Mouse (Mus musculus) liver, embryonic 15.5 days (tissue): ENCODE measurements at regions not wholly inside any gene's neighbourhood (a gene's known extent, or its start where the extent isn't known, plus 50 kb on each side); places are given as distances from the start of the nearest gene placed in this dataset.

Experiments
- ATAC-seq: fragments of 200-750 bp; cut with Nextera tagmentation; 2 replicates; pipeline ENCODE4 v1.8.0; 2017; ENCODE audit warnings: moderate number of reproducible peaks, mild to moderate bottlenecking, moderate library complexity; ENCODE audit not compliant: insufficient read depth
- H3K27ac ChIP-seq: fragments of 300-500 bp; sonication (generic); replicated peaks from 2 replicates; pipeline ENCODE4 v1.5.1; 2015; ENCODE audit warnings: mild to moderate bottlenecking, inconsistent platforms
- H3K27me3 ChIP-seq: fragments of 300-500 bp; sonication (generic); 2 replicates; pipeline ENCODE4 v1.6.1; 2015; ENCODE audit warnings: mild to moderate bottlenecking, inconsistent platforms
- H3K36me3 ChIP-seq: fragments of 300-500 bp; sonication (generic); replicated peaks from 2 replicates; pipeline ENCODE4 v1.6.1; 2015; ENCODE audit warnings: moderate library complexity, mild to moderate bottlenecking, inconsistent platforms
- H3K4me1 ChIP-seq: fragments of 300-500 bp; sonication (generic); replicated peaks from 2 replicates; pipeline ENCODE4 v1.6.1; 2015; ENCODE audit warnings: inconsistent platforms
- H3K4me2 ChIP-seq: fragments of 300-500 bp; sonication (generic); 2 replicates; pipeline ENCODE4 v1.6.1; 2015; ENCODE audit warnings: moderate library complexity, mild to moderate bottlenecking, inconsistent platforms
- H3K4me3 ChIP-seq: fragments of 300-500 bp; sonication (generic); replicated peaks from 2 replicates; pipeline ENCODE4 v1.5.1; 2015; ENCODE audit warnings: mild to moderate bottlenecking, inconsistent platforms
- H3K9ac ChIP-seq: fragments of 300-500 bp; sonication (generic); 2 replicates; pipeline ENCODE4 v1.6.1; 2015; ENCODE audit warnings: moderate library complexity, mild to moderate bottlenecking, inconsistent platforms
- H3K9me3 ChIP-seq: fragments of 300-500 bp; sonication (generic); replicated peaks from 2 replicates; pipeline ENCODE4 v1.6.1; 2016; ENCODE audit warnings: inconsistent platforms
- WGBS: fragments of 180-500 bp; shearing (Covaris S2); methylation state at CpG from one replicate; pipeline ENCODE4 v1.1.7; 2015; ENCODE audit warnings: mixed read lengths; ENCODE audit not compliant: insufficient replicate concordance; 5-methylcytosine and 5-hydroxymethylcytosine counted together

GRCm38 (mm10) chr1:75937331-75937730 lies 391.3 kb downstream of the Slc4a3 start:
- no peak overlapping the region for H3K9ac ChIP-seq
- H3K36me3 ChIP-seq: no peaks in the 10 kb centered on the region
- H3K4me3 ChIP-seq: no peak overlapping the region
- H3K27me3 ChIP-seq: no peaks in the 10 kb centered on the region
- no peaks in the 10 kb centered on the region for H3K9me3 ChIP-seq
- WGBS: 70% methylated on average over 5 of the region's 5 CpGs
- no peak for ATAC-seq
- H3K4me2 ChIP-seq: no peak overlapping the region
- no peak overlapping the region for H3K27ac ChIP-seq
- H3K4me1 ChIP-seq: no peaks in the 10 kb centered on the region

GRCm38 (mm10) chr1:75946290-75946839 lies 400.3 kb downstream of the Slc4a3 start:
- Histone ChIP-seq H3K9me3 (no peaks in the 10 kb centered on the region), H3K27ac (no peak overlapping the region), H3K4me2 (no peak overlapping the region), H3K4me3 (no peak overlapping the region), H3K9ac (no peak overlapping the region), H3K36me3 (no peaks in the 10 kb centered on the region), H3K27me3 (no peaks in the 10 kb centered on the region), H3K4me1 (no peaks in the 10 kb centered on the region)
- 65% methylated on average over 5 of the region's 5 CpGs for WGBS
- ATAC-seq: no peak

GRCm38 (mm10) chr1:75978203-75978986 lies 432.3 kb downstream of the Slc4a3 start:
- 56% methylated on average over 9 of the region's 9 CpGs for WGBS
- H3K4me3 ChIP-seq: no peak overlapping the region
- no peak overlapping the region for H3K9ac ChIP-seq
- no peaks in the 10 kb centered on the region for H3K4me1 ChIP-seq
- no peak overlapping the region for H3K4me2 ChIP-seq
- no peak for ATAC-seq
- H3K27me3 ChIP-seq: no peaks in the 10 kb centered on the region
- H3K36me3 ChIP-seq: no peaks in the 10 kb centered on the region
- no peak overlapping the region for H3K27ac ChIP-seq
- no peaks in the 10 kb centered on the region for H3K9me3 ChIP-seq

- H3K4me2 ChIP-seq: no peak overlapping the region
- no peak for ATAC-seq
- H3K9ac ChIP-seq: no peak overlapping the region
- H3K9me3 ChIP-seq: no peaks in the 10 kb centered on the region
- 61% methylated on average over 8 of the region's 8 CpGs for WGBS
- no peak overlapping the region for H3K27ac ChIP-seq
- no peaks in the 10 kb centered on the region for H3K27me3 ChIP-seq
- no peak overlapping the region for H3K4me3 ChIP-seq
- H3K36me3 ChIP-seq: no peaks in the 10 kb centered on the region
- no peaks in the 10 kb centered on the region for H3K4me1 ChIP-seq
Measured at GRCm38 (mm10) chr1:75983057-75983456, 437.0 kb downstream of the Slc4a3 start.

- H3K27ac ChIP-seq: no peak overlapping the region
- 59% methylated on average over 3 of the region's 3 CpGs for WGBS
- H3K9me3 ChIP-seq: no peaks in the 10 kb centered on the region
- no peak overlapping the region for H3K4me2 ChIP-seq
- H3K36me3 ChIP-seq: no peaks in the 10 kb centered on the region
- no peaks in the 10 kb centered on the region for H3K27me3 ChIP-seq
- ATAC-seq: no peak
- no peaks in the 10 kb centered on the region for H3K4me1 ChIP-seq
- H3K4me3 ChIP-seq: no peak overlapping the region
- H3K9ac ChIP-seq: no peak overlapping the region
Measured at GRCm38 (mm10) chr1:75983487-75983886, 437.4 kb downstream of the Slc4a3 start.

- ATAC-seq: no peak
- Histone ChIP-seq H3K36me3 (no peaks in the 10 kb centered on the region), H3K9me3 (no peaks in the 10 kb centered on the region), H3K27me3 (no peaks in the 10 kb centered on the region), H3K4me3 (no peak overlapping the region), H3K27ac (no peak overlapping the region), H3K9ac (no peak overlapping the region), H3K4me2 (no peak overlapping the region), H3K4me1 (no peaks in the 10 kb centered on the region)
- WGBS: 70% methylated on average over 3 of the region's 3 CpGs
Measured at GRCm38 (mm10) chr1:75988496-75988895, 442.4 kb downstream of the Slc4a3 start.

GRCm38 (mm10) chr1:75992039-75992438 lies 446.0 kb downstream of the Slc4a3 start:
- no peak for ATAC-seq
- Histone ChIP-seq H3K36me3 (no peaks in the 10 kb centered on the region), H3K27ac (no peak overlapping the region), H3K4me3 (no peak overlapping the region), H3K4me1 (no peaks in the 10 kb centered on the region), H3K9ac (no peak overlapping the region), H3K9me3 (no peaks in the 10 kb centered on the region), H3K4me2 (no peak overlapping the region), H3K27me3 (no peaks in the 10 kb centered on the region)
- WGBS: 51% methylated on average over 3 of the region's 3 CpGs

- Histone ChIP-seq H3K36me3 (no peaks in the 10 kb centered on the region), H3K27me3 (no peaks in the 10 kb centered on the region), H3K9ac (no peak overlapping the region), H3K4me1 (no peaks in the 10 kb centered on the region), H3K4me2 (no peak overlapping the region), H3K4me3 (no peak overlapping the region), H3K27ac (no peak overlapping the region), H3K9me3 (no peaks in the 10 kb centered on the region)
- WGBS: 47% methylated on average over 3 of the region's 3 CpGs
- no peak for ATAC-seq
Measured at GRCm38 (mm10) chr1:75997222-75997621, 451.2 kb downstream of the Slc4a3 start.

GRCm38 (mm10) chr1:76001124-76001523 lies 455.1 kb downstream of the Slc4a3 start:
- no peaks in the 10 kb centered on the region for H3K36me3 ChIP-seq
- no peak for ATAC-seq
- H3K27me3 ChIP-seq: no peaks in the 10 kb centered on the region
- no peaks in the 10 kb centered on the region for H3K4me1 ChIP-seq
- H3K9me3 ChIP-seq: no peaks in the 10 kb centered on the region
- no peak overlapping the region for H3K4me2 ChIP-seq
- H3K4me3 ChIP-seq: no peak overlapping the region
- 74% methylated on average over 9 of the region's 9 CpGs for WGBS
- H3K9ac ChIP-seq: no peak overlapping the region
- H3K27ac ChIP-seq: no peak overlapping the region

GRCm38 (mm10) chr1:76009601-76010000 lies 463.5 kb downstream of the Slc4a3 start:
- Histone ChIP-seq H3K9me3 (no peaks in the 10 kb centered on the region), H3K27ac (no peak overlapping the region), H3K4me1 (0 out of 2 replicates have a peak, but pooled peaks cover 3% of the 10 kb centered on the region), H3K27me3 (no peaks in the 10 kb centered on the region), H3K4me3 (no peak overlapping the region), H3K9ac (no peak overlapping the region), H3K4me2 (no peak overlapping the region), H3K36me3 (no peaks in the 10 kb centered on the region)
- ATAC-seq: no peak
- 17% methylated on average over 3 of the region's 3 CpGs for WGBS

- H3K27ac ChIP-seq: no peak overlapping the region
- H3K4me2 ChIP-seq: no peak overlapping the region
- no peaks in the 10 kb centered on the region for H3K9me3 ChIP-seq
- WGBS: 21% methylated on average over 4 of the region's 4 CpGs
- H3K9ac ChIP-seq: no peak overlapping the region
- no peak overlapping the region for H3K4me3 ChIP-seq
- no peaks in the 10 kb centered on the region for H3K27me3 ChIP-seq
- no peak for ATAC-seq
- H3K4me1 ChIP-seq: 0 out of 2 replicates have a peak, but pooled peaks cover 3% of the 10 kb centered on the region
- no peaks in the 10 kb centered on the region for H3K36me3 ChIP-seq
Measured at GRCm38 (mm10) chr1:76010212-76010800, 464.2 kb downstream of the Slc4a3 start.
